Mouse (Mus musculus) cortical plate, adult 2 months (tissue): ENCODE measurements around the gene Ppig.

Source experiments
- CTCF ChIP-seq: fragments of 200-500 bp; IDR thresholded peaks from 2 replicates; pipeline ENCODE4 v1.5.1; 2011; ENCODE audit warnings: mild to moderate bottlenecking, control low read depth, low read length; ENCODE audit not compliant: insufficient read depth; ENCODE audit errors: extremely low read depth
- POLR2A ChIP-seq: fragments of 200-500 bp; IDR thresholded peaks from 2 replicates; pipeline ENCODE4 v1.6.1; 2011; ENCODE audit warnings: mild to moderate bottlenecking, low read length, control low read depth; ENCODE audit not compliant: insufficient read depth; ENCODE audit errors: extremely low read depth

GRCm38 (mm10) chr2:69675266-69675665 is 47.1 kb upstream of the Ppig start:
- TF ChIP-seq POLR2A (no peak), CTCF (no peak)
